Mouse (Mus musculus): ENCODE data around the gene Add1. TPM values are rescaled to one million over a fixed set of nuclear protein-coding genes. Genes with fewer than 3 reads are reported as not detected.
"Not testable (repeated sequence)": the region's sequence is repeated elsewhere in the genome, so short reads cannot be mapped to it uniquely, and the experiment has no call there.

Add1 gene
- polyA plus RNA-seq, 1 experiment: 40.8 TPM

DNA sequence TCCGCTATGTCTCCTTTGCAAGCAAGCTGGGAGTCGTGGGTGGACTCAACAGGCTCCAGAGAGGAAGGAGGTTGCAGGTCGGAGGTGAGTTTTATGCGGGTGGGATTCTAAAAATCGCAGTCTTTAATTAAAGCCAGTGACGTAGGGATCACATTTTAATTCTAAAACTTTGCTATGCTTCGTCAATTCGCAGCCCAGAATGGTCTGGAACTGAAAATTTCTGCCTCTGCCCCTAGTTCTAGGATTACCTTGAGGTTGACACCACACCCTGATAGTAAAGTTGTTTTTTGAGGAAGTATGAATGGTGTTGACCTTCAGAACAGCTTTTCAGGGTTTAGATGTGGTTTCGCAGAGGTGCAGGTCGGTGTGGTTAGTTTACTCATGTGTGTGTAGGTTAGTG lies 1.3 kb downstream of the Add1 start:
- H3K27me3 ChIP-seq (ENCODE audit: control insufficient read depth, insufficient read depth, low read length): no peaks in the 10 kb centered on the region
- no peak overlapping the region for H3K27ac ChIP-seq (ENCODE audit: control insufficient read depth, insufficient read depth, low read depth, low read length)
- TF ChIP-seq CTCF (IDR thresholded peaks at IDR 0.05; ENCODE audit: control insufficient read depth, insufficient read depth, insufficient replicate concordance, low read depth, low read length): no peak
- TF ChIP-seq POLR2A (IDR thresholded peaks at IDR 0.05; ENCODE audit: control insufficient read depth, low read depth, low read length): no peak
- peak overlapping the region; percentile 31; the same call in 1 of the 2 replicates for H3K4me3 ChIP-seq (ENCODE audit: control insufficient read depth, low read depth, low read length)
- H3K36me3 ChIP-seq (ENCODE audit: control insufficient read depth, insufficient read depth, low read length): no peaks in the 10 kb centered on the region
- peaks cover 2% of the 10 kb centered on the region for H3K4me1 ChIP-seq (ENCODE audit: control insufficient read depth, insufficient read depth, low read length)

DNA sequence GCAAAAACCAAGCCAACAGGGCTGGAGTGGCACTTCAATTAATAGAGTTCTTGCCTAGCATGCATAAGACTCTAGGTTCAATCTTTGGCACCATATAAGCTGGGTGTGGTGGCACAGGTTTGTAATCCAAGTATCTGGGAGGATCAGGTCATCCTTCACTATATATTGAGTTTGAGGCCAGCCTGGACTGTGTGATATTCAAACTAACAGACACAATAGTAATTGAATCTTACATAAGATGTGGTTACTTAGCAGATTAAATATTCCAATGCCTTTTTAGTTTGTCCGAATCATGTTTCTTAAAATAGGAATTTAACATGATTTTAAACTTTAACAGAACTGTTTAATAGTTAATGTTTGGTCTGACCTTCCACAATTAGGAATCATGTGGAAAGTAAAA lies 2.8 kb downstream of the Add1 start:
- Histone ChIP-seq H3K27me3 (ENCODE audit: control insufficient read depth, insufficient read depth, low read length) (no peaks in the 10 kb centered on the region), H3K4me1 (ENCODE audit: control insufficient read depth, insufficient read depth, low read length) (peaks cover 2% of the 10 kb centered on the region), H3K27ac (ENCODE audit: control insufficient read depth, insufficient read depth, low read depth, low read length) (no peak overlapping the region), H3K4me3 (ENCODE audit: control insufficient read depth, low read depth, low read length) (no peak overlapping the region), H3K36me3 (ENCODE audit: control insufficient read depth, insufficient read depth, low read length) (no peaks in the 10 kb centered on the region)
- TF ChIP-seq CTCF (IDR thresholded peaks at IDR 0.05; ENCODE audit: control insufficient read depth, insufficient read depth, insufficient replicate concordance, low read depth, low read length) (no peak), POLR2A (IDR thresholded peaks at IDR 0.05; ENCODE audit: control insufficient read depth, low read depth, low read length) (no peak)

DNA sequence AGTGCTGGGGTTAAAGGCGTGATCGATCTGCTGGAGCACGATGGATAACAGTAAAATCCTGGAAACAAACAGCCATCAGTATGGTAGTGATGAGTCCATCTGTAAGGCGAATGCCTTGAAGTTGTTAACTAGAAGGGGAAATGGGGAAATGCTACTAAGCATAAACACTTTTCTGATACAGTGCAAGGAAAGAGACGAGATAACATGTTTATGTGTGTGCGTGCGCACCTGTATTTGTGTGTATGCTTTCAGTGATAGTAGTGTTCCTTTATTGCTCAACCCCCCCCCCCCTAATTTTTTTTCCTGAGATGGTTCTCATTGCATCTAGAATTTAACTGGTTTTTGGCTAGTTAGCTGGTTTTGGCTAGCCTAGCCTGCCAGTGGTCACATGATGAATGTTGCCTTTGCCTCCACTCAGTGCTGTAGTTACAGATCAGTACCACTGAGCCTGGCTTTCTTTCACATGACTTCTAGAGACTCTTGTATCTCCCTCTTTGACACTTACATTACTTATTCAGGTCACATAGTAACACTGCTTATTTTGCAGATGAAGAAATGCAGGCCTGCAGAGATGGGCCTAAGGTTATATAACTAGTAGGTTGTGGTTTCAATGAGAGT lies 4.7 kb downstream of the Add1 start:
- Histone ChIP-seq H3K4me3 (ENCODE audit: control insufficient read depth, low read depth, low read length) (no peak overlapping the region), H3K36me3 (ENCODE audit: control insufficient read depth, insufficient read depth, low read length) (no peaks in the 10 kb centered on the region), H3K27ac (ENCODE audit: control insufficient read depth, insufficient read depth, low read depth, low read length) (no peak overlapping the region), H3K4me1 (ENCODE audit: control insufficient read depth, insufficient read depth, low read length) (peaks cover 2% of the 10 kb centered on the region), H3K27me3 (ENCODE audit: control insufficient read depth, insufficient read depth, low read length) (no peaks in the 10 kb centered on the region)
- TF ChIP-seq CTCF (IDR thresholded peaks at IDR 0.05; ENCODE audit: control insufficient read depth, insufficient read depth, insufficient replicate concordance, low read depth, low read length) (no peak), POLR2A (IDR thresholded peaks at IDR 0.05; ENCODE audit: control insufficient read depth, low read depth, low read length) (no peak)

GRCm38 (mm10) chr5:34579377-34579776 lies 5.9 kb downstream of the Add1 start:
- TF ChIP-seq POLR2A (IDR thresholded peaks at IDR 0.05; ENCODE audit: control insufficient read depth, low read depth, low read length) (no peak), CTCF (IDR thresholded peaks at IDR 0.05; ENCODE audit: control insufficient read depth, insufficient read depth, insufficient replicate concordance, low read depth, low read length) (no peak)
- no peaks in the 10 kb centered on the region for H3K4me1 ChIP-seq (ENCODE audit: control insufficient read depth, insufficient read depth, low read length)
- no peak overlapping the region for H3K27ac ChIP-seq (ENCODE audit: control insufficient read depth, insufficient read depth, low read depth, low read length)
- no peaks in the 10 kb centered on the region for H3K36me3 ChIP-seq (ENCODE audit: control insufficient read depth, insufficient read depth, low read length)
- H3K4me3 ChIP-seq (ENCODE audit: control insufficient read depth, low read depth, low read length): no peak overlapping the region
- no peaks in the 10 kb centered on the region for H3K27me3 ChIP-seq (ENCODE audit: control insufficient read depth, insufficient read depth, low read length)

GRCm38 (mm10) chr5:34581671-34582313 lies 8.3 kb downstream of the Add1 start:
- H3K27me3 ChIP-seq (ENCODE audit: control insufficient read depth, insufficient read depth, low read length); H3K4me3 ChIP-seq (ENCODE audit: control insufficient read depth, low read depth, low read length); H3K4me1 ChIP-seq (ENCODE audit: control insufficient read depth, insufficient read depth, low read length); H3K36me3 ChIP-seq (ENCODE audit: control insufficient read depth, insufficient read depth, low read length): not testable (repeated sequence)
- H3K27ac ChIP-seq (ENCODE audit: control insufficient read depth, insufficient read depth, low read depth, low read length): peak overlapping the region; percentile 1

DNA sequence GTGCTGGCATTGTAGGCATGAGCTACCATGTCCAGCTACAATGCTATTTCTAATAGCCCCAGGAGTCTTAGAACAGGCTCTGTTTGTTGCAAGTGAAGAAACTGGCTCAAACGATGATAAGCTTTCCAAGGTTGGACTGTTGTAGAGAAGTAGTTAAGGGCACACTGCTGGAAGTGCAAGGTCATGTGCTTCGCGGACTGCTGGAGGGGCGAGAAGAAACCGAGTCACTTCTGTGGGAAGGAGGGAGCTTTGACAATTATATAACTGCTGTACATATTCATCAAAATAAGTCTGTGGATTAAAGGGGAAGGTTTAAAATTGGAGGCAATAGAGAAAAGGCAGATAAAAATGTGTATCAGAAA lies 8.8 kb downstream of the Add1 start:
- TF ChIP-seq POLR2A (IDR thresholded peaks at IDR 0.05; ENCODE audit: control insufficient read depth, low read depth, low read length): no peak
- no peak for TF ChIP-seq CTCF (IDR thresholded peaks at IDR 0.05; ENCODE audit: control insufficient read depth, insufficient read depth, insufficient replicate concordance, low read depth, low read length)
- Histone ChIP-seq H3K4me1 (ENCODE audit: control insufficient read depth, insufficient read depth, low read length) (no peaks in the 10 kb centered on the region), H3K36me3 (ENCODE audit: control insufficient read depth, insufficient read depth, low read length) (no peaks in the 10 kb centered on the region), H3K4me3 (ENCODE audit: control insufficient read depth, low read depth, low read length) (no peak overlapping the region), H3K27me3 (ENCODE audit: control insufficient read depth, insufficient read depth, low read length) (no peaks in the 10 kb centered on the region), H3K27ac (ENCODE audit: control insufficient read depth, insufficient read depth, low read depth, low read length) (no peak overlapping the region; the same call in 1 of the 2 replicates)

DNA sequence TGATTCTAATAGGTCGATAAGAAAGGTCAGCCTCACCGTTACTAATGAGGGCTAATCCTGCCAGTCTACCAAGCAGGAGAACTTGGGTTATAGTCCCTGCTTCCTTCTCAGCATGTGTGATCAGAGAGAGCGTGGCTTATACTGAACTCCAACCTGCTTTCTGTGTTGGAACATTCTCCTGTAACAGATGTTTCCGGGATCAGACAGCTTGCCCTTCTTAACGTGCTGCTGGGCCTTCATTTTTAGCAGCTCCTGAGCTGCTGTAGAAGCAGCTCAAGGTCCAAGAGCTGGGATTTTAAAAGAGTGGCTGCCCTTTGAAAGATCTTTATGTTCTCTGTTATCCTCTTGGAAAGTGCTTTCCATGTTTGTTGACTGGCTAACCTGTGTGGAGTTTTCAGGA lies 11.8 kb downstream of the Add1 start:
- H3K36me3 ChIP-seq (ENCODE audit: control insufficient read depth, insufficient read depth, low read length): no peaks in the 10 kb centered on the region
- peaks cover 2% of the 10 kb centered on the region for H3K4me1 ChIP-seq (ENCODE audit: control insufficient read depth, insufficient read depth, low read length)
- TF ChIP-seq POLR2A (IDR thresholded peaks at IDR 0.05; ENCODE audit: control insufficient read depth, low read depth, low read length) (no peak), CTCF (IDR thresholded peaks at IDR 0.05; ENCODE audit: control insufficient read depth, insufficient read depth, insufficient replicate concordance, low read depth, low read length) (no peak)
- H3K27me3 ChIP-seq (ENCODE audit: control insufficient read depth, insufficient read depth, low read length): no peaks in the 10 kb centered on the region
- H3K27ac ChIP-seq (ENCODE audit: control insufficient read depth, insufficient read depth, low read depth, low read length): peak overlapping the region; percentile 38; the same call in 1 of the 2 replicates
- no peak overlapping the region for H3K4me3 ChIP-seq (ENCODE audit: control insufficient read depth, low read depth, low read length)
